10 mouse cellular contexts compared by ENCODE assay signal in genomic region chr11:28693303-28693702, GRCm38 (mm10).
DNase-seq lines count a peak whose midpoint lies in the region; ATAC-seq lines count a peak whose summit lies in the region.
"Had no signal": no experiment of that assay in that cellular context is flagged by ENCODE, and none has a peak within 500 bp of the region (broad histone marks: within the 10 kb centered on the region; RNA-seq: fewer than 3 reads in every experiment).

No protein-coding gene starts in this region.

- intact Hi-C loops in heart, postnatal 10 days (cut with DNase I) = loop anchor here (5.0 kb wide), 1 partner anchor 81 kb away; no protein-coding TSS in a partner anchor

- no peak overlapping the region for H3K4me2 ChIP-seq in heart, embryonic 15.5 days
- H3K4me2 ChIP-seq in lung, embryonic 16.5 days (ENCODE audit: low read depth, low read length) = no peak overlapping the region
- no peak overlapping the region for H3K4me2 ChIP-seq in embryonic facial prominence, embryonic 14.5 days (ENCODE audit: low read depth, low read length)
- H3K4me2 ChIP-seq in limb, embryonic 12.5 days = no peak overlapping the region

- 41% methylated on average over 1 of the region's 1 CpGs for WGBS in heart, embryonic 15.5 days
- 15% methylated on average over 1 of the region's 1 CpGs for WGBS in lung, embryonic 16.5 days
- 10% methylated on average over 1 of the region's 1 CpGs for WGBS in embryonic facial prominence, embryonic 14.5 days
- 5% methylated on average over 1 of the region's 1 CpGs for WGBS in limb, embryonic 12.5 days

- no peaks in the 10 kb centered on the region for H3K27me3 ChIP-seq in heart, embryonic 15.5 days
- H3K27me3 ChIP-seq in lung, embryonic 16.5 days (ENCODE audit: control insufficient read depth, insufficient read depth, low read depth, low read length) = no peaks in the 10 kb centered on the region
- no peaks in the 10 kb centered on the region for H3K27me3 ChIP-seq in embryonic facial prominence, embryonic 14.5 days (replicated peaks; ENCODE audit: control insufficient read depth, insufficient read depth, low read length)
- no peaks in the 10 kb centered on the region for H3K27me3 ChIP-seq in limb, embryonic 12.5 days

- peaks cover 13% of the 10 kb centered on the region for H3K4me1 ChIP-seq in heart, embryonic 15.5 days (replicated peaks)
- no peaks in the 10 kb centered on the region for H3K4me1 ChIP-seq in lung, embryonic 16.5 days (replicated peaks; ENCODE audit: control insufficient read depth, insufficient read depth, low read length)
- H3K4me1 ChIP-seq in embryonic facial prominence, embryonic 14.5 days (ENCODE audit: control insufficient read depth, insufficient read depth, low read length) = peaks cover 8% of the 10 kb centered on the region; the same call in 1 of the 2 replicates
- peaks cover 28% of the 10 kb centered on the region for H3K4me1 ChIP-seq in limb, embryonic 12.5 days (replicated peaks)

- H3K4me3 ChIP-seq in heart, embryonic 15.5 days = no peak overlapping the region
- no peak overlapping the region for H3K4me3 ChIP-seq in lung, embryonic 16.5 days (ENCODE audit: low read length)
- H3K4me3 ChIP-seq in embryonic facial prominence, embryonic 14.5 days (ENCODE audit: low read depth, low read length) = no peak overlapping the region
- H3K4me3 ChIP-seq in limb, embryonic 12.5 days (replicated peaks) = no peak overlapping the region

- no peaks in the 10 kb centered on the region for H3K9me3 ChIP-seq in heart, embryonic 15.5 days (replicated peaks)
- no peaks in the 10 kb centered on the region for H3K9me3 ChIP-seq in lung, embryonic 16.5 days (ENCODE audit: control insufficient read depth, low read length)
- H3K9me3 ChIP-seq in embryonic facial prominence, embryonic 14.5 days (ENCODE audit: control insufficient read depth, low read length) = no peaks in the 10 kb centered on the region
- H3K9me3 ChIP-seq in limb, embryonic 12.5 days = no peaks in the 10 kb centered on the region

- no peak overlapping the region for H3K9ac ChIP-seq in heart, embryonic 15.5 days
- no peak overlapping the region for H3K9ac ChIP-seq in lung, embryonic 16.5 days (ENCODE audit: low read length)
- no peak overlapping the region for H3K9ac ChIP-seq in embryonic facial prominence, embryonic 14.5 days (ENCODE audit: low read depth, low read length)
- no peak overlapping the region for H3K9ac ChIP-seq in limb, embryonic 12.5 days (replicated peaks)

- no peak for ATAC-seq in heart, embryonic 15.5 days (replicated peaks; ENCODE audit: insufficient number of reproducible peaks, insufficient read depth, low FRiP score, low read depth)
- ATAC-seq in lung, embryonic 16.5 days (ENCODE audit: low read depth) = no peak
- ATAC-seq in embryonic facial prominence, embryonic 14.5 days (ENCODE audit: low read depth) = peak; percentile 56; the same call in 1 of the 2 replicates
- 0 out of 2 replicates have a peak, but pooled peaks have one; percentile 27 for ATAC-seq in limb, embryonic 12.5 days (ENCODE audit: insufficient number of reproducible peaks, insufficient read depth, low FRiP score, low TSS enrichment, low read depth)
- ATAC-seq in erythroid progenitor cell, adult 5-6 weeks (replicated peaks; ENCODE audit: low FRiP score, poor library complexity, severe bottlenecking) = no peak

- H3K36me3 ChIP-seq in heart, embryonic 15.5 days = no peaks in the 10 kb centered on the region
- no peaks in the 10 kb centered on the region for H3K36me3 ChIP-seq in lung, embryonic 16.5 days (ENCODE audit: control insufficient read depth, insufficient read depth, low read length)
- H3K36me3 ChIP-seq in embryonic facial prominence, embryonic 14.5 days (ENCODE audit: control insufficient read depth, insufficient read depth, low read length) = no peaks in the 10 kb centered on the region
- no peaks in the 10 kb centered on the region for H3K36me3 ChIP-seq in limb, embryonic 12.5 days

- DNase-seq in heart, postnatal 10 days = no peak
- no peak for DNase-seq in lung, postnatal 10 days
- peak; percentile 59 for DNase-seq in embryonic facial prominence, embryonic 14.5 days (ENCODE audit: low spot score)
- no peak for DNase-seq in thymus, adult 18-20 months
- DNase-seq: lung, adult 18-20 months; thymus, postnatal 36 days had no signal

- H3K27ac ChIP-seq in heart, embryonic 15.5 days = peak overlapping the region; percentile 64
- peak overlapping the region; percentile 50 for H3K27ac ChIP-seq in lung, embryonic 16.5 days (ENCODE audit: low read length)
- 0 out of 2 replicates have a peak overlapping the region, but pooled peaks have one; percentile 19 for H3K27ac ChIP-seq in embryonic facial prominence, embryonic 14.5 days (replicated peaks; ENCODE audit: low read depth, low read length)
- peak overlapping the region; percentile 74; the same call in 1 of the 2 replicates for H3K27ac ChIP-seq in limb, embryonic 12.5 days

Comparison
In these comparisons a context has a peak if more than half of its experiments do, and no peak if none do; other contexts are left out.
1. ATAC-seq: peak in embryonic facial prominence, embryonic 14.5 days (single experiment) and limb, embryonic 12.5 days (single experiment); none in heart, embryonic 15.5 days (single experiment), lung, embryonic 16.5 days (single experiment) and erythroid progenitor cell, adult 5-6 weeks (single experiment).
2. H3K27ac ChIP-seq: peak in every context shown above with its lines; median percentile 74 in limb, embryonic 12.5 days; 64 in heart, embryonic 15.5 days; 50 in lung, embryonic 16.5 days; 19 in embryonic facial prominence, embryonic 14.5 days.